Mouse (Mus musculus) Patski (cell line): ENCODE measurements at regions not wholly inside any gene's neighbourhood (a gene's known extent, or its start where the extent isn't known, plus 50 kb on each side); places are given as distances from the start of the nearest gene placed in this dataset.
"Not testable (repeated sequence)": the region's sequence is repeated elsewhere in the genome, so short reads cannot be mapped to it uniquely, and the experiment has no call there.

Experiments used
- ATAC-seq: fragments of 100-300 bp; one replicate; pipeline ENCODE4 v1.8.0; 2021
- CTCF ChIA-PET: fragments of 350-600 bp; sonication (Branson Sonifier 250); formaldehyde crosslinking; loops from one replicate; lab custom pipeline; 2022; ENCODE audit warnings: inconsistent platforms; lab: Charles Lee
- POLR2A ChIA-PET: fragments of 350-600 bp; sonication (Branson Sonifier 250); formaldehyde crosslinking; loops from one replicate; lab custom pipeline; 2022; ENCODE audit warnings: antibody characterized with exemption, inconsistent platforms; lab: Charles Lee
- DNase-seq: peaks from one replicate; pipeline ENCODE4 v3.0.0-alpha.2; 2011; ENCODE audit warnings: low read depth, low spot score
- H3K27me3 ChIP-seq: fragments of 371-371 bp; one replicate; pipeline ENCODE4 v1.5.1; 2021
- CTCF ChIP-seq: fragments of 100-300 bp; IDR thresholded peaks from one replicate; pipeline ENCODE4 v1.5.1; 2021
- in situ Hi-C: fragments of 300-500 bp; cut with MboI; formaldehyde crosslinking; loops from 3 replicates; pipeline ENCODE4 v1.11.1; 2018; ENCODE audit warnings: low pct_unique_long_range_greater_than_20kb, mixed read lengths

- ATAC-seq (peak; percentile 90), DNase-seq (peak; percentile 67)
- in situ Hi-C loops = no loop called here
- no peaks in the 10 kb centered on the region for H3K27me3 ChIP-seq
- ChIA-PET CTCF (interaction anchor here (1.3 kb wide), 1 partner anchor 70 kb away, joined by 5 read pairs; no protein-coding TSS in a partner anchor), POLR2A (interaction anchor here (0.6 to 0.7 kb wide), 2 partner anchors 845 to 1513 kb away, joined by 3 read pairs; no protein-coding TSS in a partner anchor)
- TF ChIP-seq CTCF = no peak
These were observed 56.7 kb upstream of the Med4 start for GRCm38 (mm10) chr14:73453164-73453563.

DNA sequence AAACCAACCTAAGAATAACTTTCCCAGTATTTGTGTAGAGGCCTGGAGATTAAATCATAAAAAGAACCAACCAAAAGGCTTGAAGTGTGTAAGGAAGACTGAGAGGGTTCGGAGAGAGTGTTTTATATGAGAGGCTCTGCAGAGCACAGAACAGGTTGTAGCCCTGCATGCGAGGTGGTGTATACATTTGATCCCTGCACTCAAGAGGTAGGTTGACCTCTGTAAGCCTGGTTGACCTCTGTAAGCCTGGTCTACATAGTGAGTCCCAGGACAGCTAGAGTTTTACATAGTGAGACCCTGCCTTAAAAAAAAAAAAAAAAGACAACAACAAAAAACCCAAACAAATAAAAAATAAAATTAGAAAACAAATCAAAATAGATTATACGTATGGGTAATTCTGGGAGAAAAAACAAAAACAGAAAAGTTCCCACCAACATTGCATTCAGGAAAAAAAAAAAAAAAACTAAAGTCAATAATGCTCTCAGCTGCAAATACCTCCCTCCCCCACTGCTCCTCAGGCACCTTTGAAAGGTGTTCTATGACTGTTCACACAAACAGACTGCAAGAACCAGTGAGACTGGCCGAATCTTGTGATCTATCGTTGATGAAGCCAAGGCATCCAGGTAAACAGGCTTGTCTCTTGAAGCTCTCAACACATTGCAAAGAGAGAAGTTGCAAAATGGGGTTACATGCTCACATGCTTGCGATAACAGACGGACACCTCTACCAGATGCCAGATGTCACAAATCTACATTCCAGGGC lies 57.3 kb upstream of the Med4 start:
- in situ Hi-C loops = no loop called here
- no peak for TF ChIP-seq CTCF
- H3K27me3 ChIP-seq = no peaks in the 10 kb centered on the region
- CTCF ChIA-PET = interaction anchor here (1.3 kb wide), 1 partner anchor 69 kb away, joined by 5 read pairs; no protein-coding TSS in a partner anchor
- no peak for DNase-seq
- no peak for ATAC-seq
- POLR2A ChIA-PET = interaction anchor here (0.6 to 0.7 kb wide), 2 partner anchors 845 to 1514 kb away, joined by 3 read pairs; no protein-coding TSS in a partner anchor

DNA sequence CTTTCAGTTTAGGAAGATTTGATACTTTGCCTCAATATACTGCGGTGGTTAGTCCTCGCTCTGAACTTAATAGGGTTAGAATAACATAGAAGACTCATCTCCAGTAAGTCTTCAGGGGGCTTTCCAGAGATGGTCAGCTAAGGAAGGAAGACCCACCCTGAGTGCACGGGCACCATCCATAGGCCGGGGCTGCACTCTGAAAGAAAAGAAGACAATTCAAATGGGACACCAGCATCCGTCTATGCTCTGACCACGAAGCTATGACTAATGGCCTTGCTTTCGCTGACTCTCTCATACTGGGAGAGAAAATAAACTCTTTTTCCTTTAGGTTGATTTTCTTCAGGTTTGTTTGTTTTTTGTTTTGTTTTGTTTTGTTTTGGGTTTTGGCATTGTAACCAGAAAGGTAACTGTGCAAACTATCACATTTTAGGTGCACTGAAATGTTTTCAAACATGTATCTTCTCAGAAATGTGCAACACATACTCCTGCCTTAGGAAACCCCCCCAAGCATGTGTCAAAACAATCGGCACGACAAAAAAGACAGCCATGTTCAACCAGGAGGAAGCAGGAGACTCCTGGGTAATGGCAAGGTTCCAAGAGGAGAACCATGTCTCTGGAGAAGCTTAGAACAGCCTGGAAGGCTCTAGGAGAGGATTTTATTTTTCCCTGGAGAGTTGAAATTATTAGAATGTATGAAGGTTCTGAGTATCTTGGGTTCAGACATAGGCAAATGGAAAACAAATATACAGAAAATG lies 58.4 kb upstream of the Med4 start:
- TF ChIP-seq CTCF = no peak
- in situ Hi-C loops = no loop called here
- CTCF ChIA-PET = interaction anchor here (0.8 to 1.3 kb wide), 2 partner anchors 23 to 68 kb away, joined by 3 to 5 read pairs; no protein-coding TSS in a partner anchor
- POLR2A ChIA-PET = interaction anchor here (1.1 kb wide), 1 partner anchor 67 kb away, joined by 3 read pairs; the partner anchor contains the start of gene Itm2b
- no peak for DNase-seq
- no peak for ATAC-seq
- no peaks in the 10 kb centered on the region for H3K27me3 ChIP-seq

GRCm38 (mm10) chr14:73449901-73450495 lies 59.8 kb upstream of the Med4 start:
- ATAC-seq (no peak), DNase-seq (no peak)
- ChIA-PET POLR2A (no interaction called here), CTCF (interaction anchor here (1.3 kb wide), 1 partner anchor 61 kb away, joined by 3 read pairs; no protein-coding TSS in a partner anchor)
- TF ChIP-seq CTCF = no peak
- H3K27me3 ChIP-seq = no peaks in the 10 kb centered on the region
- in situ Hi-C loops = no loop called here

- POLR2A ChIA-PET = no interaction called here
- CTCF ChIA-PET = no interaction called here
- H3K27me3 ChIP-seq = no peaks in the 10 kb centered on the region
- no peak for TF ChIP-seq CTCF
- ATAC-seq (no peak), DNase-seq (no peak)
- in situ Hi-C loops = no loop called here
These were observed 60.7 kb upstream of the Med4 start for GRCm38 (mm10) chr14:73449111-73449510.

DNA sequence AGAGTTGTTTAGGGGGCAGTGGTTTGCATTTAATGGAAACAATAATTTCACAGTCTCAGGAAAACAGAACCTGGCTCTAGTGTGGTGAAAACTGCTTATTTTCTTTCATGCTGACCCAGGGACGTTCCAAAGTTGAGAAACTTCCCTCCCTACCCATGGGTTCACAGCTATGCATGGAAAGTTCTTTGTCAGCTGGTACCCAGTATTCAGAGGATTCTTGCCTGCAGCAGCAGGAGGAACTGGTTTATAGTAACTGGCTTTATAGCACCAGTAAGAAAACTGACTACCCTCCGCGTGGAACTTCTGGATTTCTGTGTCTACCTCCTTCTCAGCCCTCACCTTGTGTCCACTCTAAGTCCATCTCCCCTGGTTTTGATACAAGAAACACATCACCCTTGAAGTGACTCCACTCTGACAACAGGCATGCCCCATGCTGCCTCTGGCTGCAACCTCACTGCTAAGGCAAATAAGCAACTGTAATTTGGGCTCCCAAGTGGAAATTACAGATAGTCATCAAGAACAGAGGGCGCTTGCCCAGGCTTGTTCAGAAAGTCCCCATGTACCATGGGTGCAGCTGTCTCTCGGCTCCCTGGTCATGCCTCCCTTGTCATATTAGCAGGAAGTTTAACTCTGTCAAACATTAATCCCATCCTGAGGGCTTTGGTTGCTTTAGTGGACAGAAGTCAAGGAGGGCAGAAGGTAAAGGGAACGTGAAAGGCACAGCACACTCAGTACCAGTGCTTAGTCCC lies 60.6 kb upstream of the Itm2b start:
- in situ Hi-C loops = no loop called here
- POLR2A ChIA-PET = no interaction called here
- CTCF ChIA-PET = interaction anchor here (1.6 kb wide), 1 partner anchor 57 kb away, joined by 4 read pairs; no protein-coding TSS in a partner anchor
- no peaks in the 10 kb centered on the region for H3K27me3 ChIP-seq
- DNase-seq (peak; percentile 64), ATAC-seq (peak; percentile 83)
- peak; percentile 14 for TF ChIP-seq CTCF

DNA sequence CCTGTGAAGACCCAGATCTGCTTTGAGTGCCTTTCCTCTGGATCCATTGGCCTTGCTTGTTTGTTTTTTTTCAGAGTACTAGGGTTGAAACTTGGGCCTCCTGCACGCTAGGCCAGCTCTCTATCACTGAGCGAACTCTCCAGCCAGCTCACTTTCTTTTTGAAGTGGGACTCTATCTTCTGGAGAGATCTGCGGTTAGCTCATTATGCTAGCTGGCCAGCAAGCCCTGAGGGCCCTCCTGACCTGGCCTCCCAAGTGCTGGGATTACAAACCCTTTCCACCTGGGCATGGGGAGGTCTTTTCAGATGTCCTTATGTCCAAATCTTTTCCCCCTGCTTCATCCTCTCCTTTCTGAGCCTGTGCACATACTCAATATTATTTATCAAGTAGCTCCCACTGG lies 59.6 kb upstream of the Itm2b start:
- ChIA-PET POLR2A (interaction anchor here (0.8 kb wide), 1 partner anchor 29 kb away, joined by 3 read pairs; no protein-coding TSS in a partner anchor), CTCF (interaction anchor here (1.6 kb wide), 1 partner anchor 56 kb away, joined by 4 read pairs; no protein-coding TSS in a partner anchor)
- DNase-seq = no peak
- no peak for ATAC-seq
- TF ChIP-seq CTCF = no peak
- no peaks in the 10 kb centered on the region for H3K27me3 ChIP-seq
- in situ Hi-C loops = loop anchor here (5.0 kb wide), 1 partner anchor 57 kb away; the partner anchor contains the start of gene Itm2b

- ATAC-seq = peak; percentile 66
- in situ Hi-C loops = loop anchor here (5.0 kb wide), 1 partner anchor 55 kb away; the partner anchor contains the start of gene Itm2b
- no peak for TF ChIP-seq CTCF
- ChIA-PET CTCF (interaction anchor here (0.6 to 0.9 kb wide), 2 partner anchors 32 to 53 kb away, joined by 3 read pairs; no protein-coding TSS in a partner anchor), POLR2A (no interaction called here)
- H3K27me3 ChIP-seq = no peaks in the 10 kb centered on the region
- DNase-seq = no peak
These were observed 57.0 kb upstream of the Itm2b start for GRCm38 (mm10) chr14:73441951-73442716.

DNA sequence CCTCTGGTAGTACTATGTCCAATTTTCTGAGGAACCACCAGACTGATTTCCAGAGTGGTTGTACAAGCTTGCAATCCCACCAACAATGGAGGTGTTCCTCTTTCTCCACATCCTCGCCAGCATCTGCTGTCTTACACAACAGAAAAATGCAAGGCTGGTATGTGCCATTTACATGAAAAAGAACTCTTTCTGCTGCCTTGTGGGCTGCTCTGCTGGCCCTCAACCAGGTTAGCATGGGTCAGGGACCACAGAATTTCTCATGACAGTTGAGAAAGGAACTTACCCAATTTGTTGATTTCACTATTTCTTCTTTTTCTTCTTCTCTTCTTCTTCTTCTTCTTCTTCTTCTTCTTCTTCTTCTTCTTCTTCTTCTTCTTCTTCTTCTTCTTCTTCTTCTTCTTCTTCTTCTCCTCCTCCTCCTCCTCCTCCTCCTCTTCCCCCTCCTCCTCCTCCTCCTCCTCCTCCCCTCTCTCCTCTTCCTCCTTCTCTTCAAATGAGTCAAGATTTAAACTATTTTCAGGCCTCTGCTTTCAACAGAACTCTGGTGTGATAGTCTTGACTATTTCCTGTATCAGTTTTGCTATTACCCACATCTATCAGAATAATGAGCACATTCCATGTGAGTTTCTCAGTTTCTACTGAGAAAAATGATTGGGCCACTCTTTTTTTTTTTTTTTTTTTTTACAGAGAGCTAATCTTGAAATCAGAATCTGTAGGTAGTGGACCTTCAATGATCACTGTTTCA lies 56.3 kb upstream of the Itm2b start:
- ChIA-PET POLR2A (interaction anchor here (0.8 kb wide), 1 partner anchor 266 kb away, joined by 4 read pairs; no protein-coding TSS in a partner anchor), CTCF (interaction anchor here (0.6 kb wide), 1 partner anchor 52 kb away, joined by 3 read pairs; no protein-coding TSS in a partner anchor)
- not testable (repeated sequence) for H3K27me3 ChIP-seq, DNase-seq, ATAC-seq
- in situ Hi-C loops = loop anchor here (5.0 kb wide), 1 partner anchor 54 kb away; the partner anchor contains the start of gene Itm2b
